Mouse (Mus musculus) G1E (cell line): ENCODE measurements around the gene Pappa. TPM values are rescaled to one million over a fixed set of nuclear protein-coding genes. Genes with fewer than 3 reads are reported as not detected.

Experiments used
- ATAC-seq: 2 replicates; pipeline ENCODE4 v1.8.0; 2016; ENCODE audit warnings: mild to moderate bottlenecking; ENCODE audit not compliant: insufficient number of reproducible peaks, poor library complexity, low FRiP score, severe bottlenecking; ENCODE audit errors: extremely low read depth
- DNase-seq: peaks from one replicate; pipeline ENCODE4 v3.0.0; 2012; ENCODE audit warnings: low spot score
- H3K27me3 ChIP-seq: 2 replicates; pipeline ENCODE4 v1.6.1; 2012; ENCODE audit warnings: mild to moderate bottlenecking, low read length, inconsistent platforms; ENCODE audit not compliant: insufficient read depth
- H3K36me3 ChIP-seq: replicated peaks from 2 replicates; pipeline ENCODE3; 2012; ENCODE audit warnings: mild to moderate bottlenecking, inconsistent platforms
- H3K4me1 ChIP-seq: 2 replicates; pipeline ENCODE4 v1.6.1; 2012; ENCODE audit warnings: low read depth, low read length, inconsistent platforms, mixed read lengths; ENCODE audit not compliant: insufficient read depth
- H3K4me3 ChIP-seq: 2 replicates; pipeline ENCODE4 v1.5.1; 2012; ENCODE audit warnings: low read depth, mild to moderate bottlenecking, inconsistent platforms, low read length, moderate library complexity, mixed read lengths
- H3K9me3 ChIP-seq: replicated peaks from 2 replicates; pipeline ENCODE4 v1.6.1; 2012; ENCODE audit warnings: inconsistent platforms
- CTCF ChIP-seq: IDR thresholded peaks from 2 replicates; pipeline ENCODE4 v1.5.1; 2012; ENCODE audit warnings: low read depth, low read length, inconsistent platforms, mixed read lengths
- GATA1 ChIP-seq: IDR thresholded peaks from 2 replicates; pipeline ENCODE4 v1.6.1; 2012; ENCODE audit warnings: borderline replicate concordance, low read length, inconsistent platforms, mixed read lengths
- GATA2 ChIP-seq: IDR thresholded peaks from 2 replicates; pipeline ENCODE4 v1.6.1; 2012; ENCODE audit warnings: low read depth, low read length, inconsistent platforms, borderline replicate concordance
- POLR2AphosphoS5 ChIP-seq: IDR thresholded peaks from 2 replicates; pipeline ENCODE4 v1.6.1; 2012; ENCODE audit warnings: low read depth, low read length, inconsistent platforms; ENCODE audit not compliant: insufficient replicate concordance
- TAL1 ChIP-seq: conservative IDR thresholded peaks from 2 replicates; pipeline ENCODE4 v1.6.1; 2012; ENCODE audit warnings: low read depth, low read length, inconsistent platforms, mixed read lengths
- polyA plus RNA-seq: library from polyadenylated mRNA; stranded (reverse); fragments of >175 nt; gene quantifications from 2 replicates; pipeline ENCODE4 v1.2.3, GENCODE M21; 2012
- total RNA-seq, 2 experiments: library from RNA; stranded (forward) in 1 of 2; stranded (reverse) in 1 of 2; fragments of 200-1000 nt in 1 of 2; fragments of >200 nt in 1 of 2; fragmentation: Nextera tagmentation in 1 of 2; gene quantifications; 2 replicates each; pipeline ENCODE4 v1.2.3; 2014 to 2017

The Pappa gene
- total and polyA plus RNA-seq, 3 experiments, result 0.05 TPM; not detected in 2

DNA sequence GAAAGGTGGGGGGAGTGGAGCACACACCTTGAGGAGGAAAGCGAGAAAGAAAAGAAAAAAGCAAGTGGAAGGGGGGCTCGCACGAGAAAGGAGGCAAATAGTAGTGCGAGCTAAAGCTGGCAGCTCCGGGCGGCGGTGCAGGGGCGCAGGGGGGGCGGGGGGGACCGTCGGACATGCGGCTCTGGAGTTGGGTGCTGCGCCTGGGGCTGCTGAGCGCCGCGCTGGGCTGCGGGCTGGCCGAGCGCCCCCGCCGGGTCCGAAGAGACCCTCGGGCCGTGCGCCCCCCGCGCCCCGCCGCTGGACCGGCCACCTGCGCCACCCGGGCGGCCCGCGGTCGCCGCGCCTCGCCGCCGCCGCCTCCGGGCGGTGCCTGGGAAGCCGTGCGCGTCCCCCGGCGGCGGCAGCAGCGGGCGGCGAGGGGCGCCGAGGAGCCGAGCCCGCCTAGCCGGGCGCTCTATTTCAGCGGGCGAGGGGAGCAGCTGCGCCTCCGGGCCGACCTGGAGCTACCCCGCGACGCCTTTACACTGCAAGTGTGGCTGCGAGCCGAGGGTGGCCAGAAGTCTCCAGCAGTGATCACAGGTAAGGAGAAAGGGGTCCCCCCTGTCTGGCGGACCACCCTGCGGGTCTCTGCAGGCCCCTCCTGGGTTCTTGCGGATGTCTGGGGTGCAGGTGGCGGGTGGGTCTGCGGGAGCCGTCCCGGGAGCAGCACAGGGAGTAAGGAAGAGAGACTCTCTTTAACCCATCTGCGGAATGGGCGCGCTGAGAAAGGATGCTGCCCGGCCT is 586 bp downstream of the Pappa start:
- TF ChIP-seq TAL1, result no peak
- TF ChIP-seq CTCF, result no peak
- no peaks in the 10 kb centered on the region for H3K4me1 ChIP-seq
- H3K4me3 ChIP-seq, result no peak overlapping the region
- ATAC-seq (no peak), DNase-seq (no peak)
- H3K36me3 ChIP-seq, result no peaks in the 10 kb centered on the region
- H3K9me3 ChIP-seq, result peaks cover 27% of the 10 kb centered on the region
- H3K27me3 ChIP-seq, result no peaks in the 10 kb centered on the region

DNA sequence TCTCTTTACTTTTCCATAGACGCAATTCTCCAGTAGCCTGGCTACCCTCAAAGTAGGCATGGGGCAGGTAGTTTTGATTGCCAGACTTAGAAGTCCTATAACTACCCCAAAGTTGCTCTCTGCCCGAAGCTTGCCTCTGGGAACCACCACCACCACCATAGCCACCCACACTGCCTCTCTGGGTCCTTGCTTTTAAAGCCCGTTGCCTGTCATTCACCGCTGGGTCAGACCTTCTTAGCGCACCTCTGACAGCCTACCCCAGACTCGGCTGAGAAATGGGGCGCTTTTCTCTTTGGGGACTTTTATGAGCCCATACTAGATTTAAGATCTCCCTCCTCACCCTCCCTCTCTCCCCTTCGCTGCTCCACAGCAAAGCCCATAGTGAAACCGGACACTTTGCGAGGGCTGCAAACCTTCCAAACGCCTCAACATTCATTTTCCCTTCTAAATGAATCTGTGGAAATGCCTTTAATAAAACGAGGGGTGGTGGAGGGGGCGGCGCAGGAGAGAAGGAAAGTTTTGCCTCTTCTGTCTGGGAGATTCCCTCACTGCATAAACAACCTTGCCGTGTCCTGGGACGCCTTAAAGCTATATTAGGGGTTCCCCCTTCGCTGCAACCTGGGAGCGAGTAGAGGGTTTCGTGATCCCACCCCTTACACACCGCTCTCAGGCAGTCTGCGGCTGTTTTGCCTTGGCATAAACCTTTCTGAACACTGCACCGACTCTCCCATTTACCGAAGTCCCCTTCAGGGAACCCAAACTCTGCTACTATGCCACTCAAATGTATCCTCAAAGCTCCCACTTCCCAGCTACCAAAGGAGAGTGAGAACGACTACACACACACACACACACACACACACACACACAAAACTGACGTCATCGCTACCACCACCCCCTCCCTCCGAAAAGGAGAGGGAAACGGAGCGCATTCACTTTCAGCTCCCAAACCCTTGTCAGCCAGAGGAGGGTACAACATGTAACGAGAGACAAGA is 1.7 kb downstream of the Pappa start:
- H3K27me3 ChIP-seq, result no peaks in the 10 kb centered on the region
- peaks cover 27% of the 10 kb centered on the region for H3K9me3 ChIP-seq
- ATAC-seq, result no peak
- TF ChIP-seq TAL1 (no peak), GATA2 (no peak), CTCF (no peak)
- no peak overlapping the region for H3K4me3 ChIP-seq
- DNase-seq, result no peak
- no peaks in the 10 kb centered on the region for H3K36me3 ChIP-seq
- H3K4me1 ChIP-seq, result no peaks in the 10 kb centered on the region

DNA sequence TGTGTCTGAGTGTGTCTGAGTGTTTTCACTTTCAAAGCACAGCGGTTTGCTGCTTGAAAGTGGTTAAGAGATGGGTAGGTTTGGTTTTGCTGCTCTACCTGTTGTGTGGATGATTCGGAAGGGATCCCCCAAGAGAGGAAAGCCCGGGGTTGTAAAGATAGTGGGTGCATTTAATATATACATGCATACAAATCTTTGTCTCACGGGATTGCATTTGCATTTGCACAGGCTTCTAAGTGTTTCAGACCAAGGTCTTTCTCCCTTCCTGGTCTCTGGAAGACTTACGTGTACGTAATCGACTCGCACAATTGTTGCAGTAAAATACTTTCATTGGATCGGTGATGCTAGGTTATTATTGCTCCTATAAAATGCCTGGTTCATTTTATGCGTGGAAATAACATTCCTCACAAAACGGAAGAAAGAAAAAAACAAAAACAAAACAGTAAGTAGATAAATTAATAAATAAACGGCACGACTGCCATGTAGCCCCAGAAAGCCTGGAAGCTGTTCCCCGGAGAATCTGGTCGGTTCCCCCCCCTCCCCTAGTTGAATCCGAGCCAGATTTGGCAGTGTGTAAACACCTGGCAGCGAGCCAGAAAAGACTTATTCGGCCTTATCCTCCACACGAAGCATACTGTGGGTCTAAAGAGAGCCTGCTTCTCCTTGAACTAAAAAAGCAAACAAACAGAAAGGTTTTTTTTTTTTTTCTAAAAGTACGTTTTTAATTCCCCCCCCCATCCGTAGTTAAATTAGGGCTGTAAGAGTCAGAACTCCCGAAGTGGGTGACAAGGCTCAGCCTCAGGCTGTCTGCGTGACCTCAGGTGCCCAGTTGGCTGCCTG is 2.7 kb downstream of the Pappa start:
- TF ChIP-seq CTCF, result no peak
- no peak for TF ChIP-seq GATA2
- TF ChIP-seq POLR2AphosphoS5, result no peak
- TF ChIP-seq TAL1, result no peak
- TF ChIP-seq GATA1, result no peak
- Histone ChIP-seq H3K36me3 (no peaks in the 10 kb centered on the region), H3K27me3 (no peaks in the 10 kb centered on the region), H3K9me3 (peaks cover 30% of the 10 kb centered on the region), H3K4me3 (no peak overlapping the region), H3K4me1 (no peaks in the 10 kb centered on the region)
- ATAC-seq (no peak), DNase-seq (no peak)

DNA sequence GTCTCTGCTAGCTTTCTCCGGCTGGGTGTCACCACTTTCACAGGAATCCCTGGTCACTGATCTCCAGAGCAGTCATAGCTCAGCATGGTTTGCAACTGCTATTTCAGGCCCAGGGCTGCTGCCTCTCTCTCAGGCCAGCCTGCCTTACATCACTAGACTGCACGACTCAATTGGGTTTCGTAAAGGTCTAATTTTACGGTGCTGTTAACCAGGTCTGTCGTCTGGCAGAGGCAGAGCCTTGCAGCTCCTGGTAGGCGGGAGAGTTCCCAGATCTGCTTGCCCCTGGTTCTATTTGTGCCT is 3.3 kb downstream of the Pappa start:
- Histone ChIP-seq H3K27me3 (no peaks in the 10 kb centered on the region), H3K4me1 (no peaks in the 10 kb centered on the region), H3K9me3 (peaks cover 30% of the 10 kb centered on the region), H3K36me3 (no peaks in the 10 kb centered on the region), H3K4me3 (no peak overlapping the region)
- no peak for TF ChIP-seq POLR2AphosphoS5
- no peak for TF ChIP-seq CTCF
- no peak for TF ChIP-seq GATA1
- TF ChIP-seq GATA2, result no peak
- TF ChIP-seq TAL1, result no peak
- ATAC-seq, result no peak
- DNase-seq, result no peak

DNA sequence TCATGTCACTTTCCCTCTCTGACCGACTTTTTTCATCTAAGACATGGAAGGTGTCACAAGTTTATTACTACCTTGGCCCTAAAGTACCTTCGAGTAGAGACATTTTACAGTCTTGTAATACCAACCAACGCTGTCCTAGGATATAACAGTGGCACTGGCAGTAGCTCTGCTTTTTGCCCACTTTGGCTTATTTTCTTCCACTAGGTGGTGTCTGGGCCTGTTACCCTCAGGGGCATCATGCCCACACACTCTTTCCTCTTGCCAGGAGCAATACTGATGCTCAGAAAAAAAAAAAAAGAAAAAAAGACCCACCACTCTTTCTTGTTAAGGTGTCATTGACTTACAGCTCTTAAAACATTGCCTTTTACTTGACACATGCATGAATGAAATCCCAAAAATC is 8.7 kb downstream of the Pappa start:
- no peaks in the 10 kb centered on the region for H3K4me1 ChIP-seq
- no peak for ATAC-seq
- TF ChIP-seq GATA1, result no peak
- TF ChIP-seq CTCF, result no peak
- no peak for TF ChIP-seq GATA2
- TF ChIP-seq TAL1, result no peak
- no peak for TF ChIP-seq POLR2AphosphoS5
- peaks cover 7% of the 10 kb centered on the region; the same call in 1 of the 2 replicates for H3K9me3 ChIP-seq
- no peak for DNase-seq
- no peaks in the 10 kb centered on the region for H3K27me3 ChIP-seq
- H3K36me3 ChIP-seq, result no peaks in the 10 kb centered on the region
- no peak overlapping the region for H3K4me3 ChIP-seq

DNA sequence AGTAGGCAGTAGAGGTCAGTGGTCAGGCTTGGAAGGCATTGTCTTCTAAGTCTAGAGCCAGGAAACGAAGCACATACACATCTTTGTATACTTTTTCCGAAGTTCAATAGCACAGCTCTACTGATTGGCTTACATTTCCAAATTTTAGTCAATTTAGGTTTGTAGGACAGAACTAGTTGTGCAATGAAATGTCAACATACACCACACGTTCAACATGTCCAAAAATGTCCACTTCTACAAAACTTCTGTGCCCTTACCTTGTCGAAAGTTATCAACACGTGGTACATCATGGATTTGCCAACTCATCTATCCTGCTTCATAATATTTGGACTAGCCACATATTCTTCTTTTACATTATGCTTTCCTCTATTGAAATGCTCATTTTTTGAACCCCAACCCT is 10.4 kb downstream of the Pappa start:
- H3K27me3 ChIP-seq, result no peaks in the 10 kb centered on the region
- H3K4me1 ChIP-seq, result no peaks in the 10 kb centered on the region
- ATAC-seq, result no peak
- H3K36me3 ChIP-seq, result no peaks in the 10 kb centered on the region
- no peak overlapping the region for H3K4me3 ChIP-seq
- DNase-seq, result no peak
- TF ChIP-seq CTCF (no peak), POLR2AphosphoS5 (no peak), TAL1 (no peak), GATA2 (no peak), GATA1 (no peak)
- H3K9me3 ChIP-seq, result 0 out of 2 replicates have a peak, but pooled peaks cover 5% of the 10 kb centered on the region
